Mouse (Mus musculus) liver, embryonic 14.5 days (tissue): ENCODE measurements at regions not wholly inside any gene's neighbourhood (a gene's known extent, or its start where the extent isn't known, plus 50 kb on each side); places are given as distances from the start of the nearest gene placed in this dataset.

ENCODE experiments used
- CTCF ChIP-seq: IDR thresholded peaks from 2 replicates; pipeline ENCODE4 v1.5.1; 2016; ENCODE audit warnings: antibody characterized with exemption, low read depth, control low read depth
- EP300 ChIP-seq: IDR thresholded peaks from 2 replicates; pipeline ENCODE4 v1.6.1; 2016; ENCODE audit warnings: antibody characterized with exemption, low read depth

DNA sequence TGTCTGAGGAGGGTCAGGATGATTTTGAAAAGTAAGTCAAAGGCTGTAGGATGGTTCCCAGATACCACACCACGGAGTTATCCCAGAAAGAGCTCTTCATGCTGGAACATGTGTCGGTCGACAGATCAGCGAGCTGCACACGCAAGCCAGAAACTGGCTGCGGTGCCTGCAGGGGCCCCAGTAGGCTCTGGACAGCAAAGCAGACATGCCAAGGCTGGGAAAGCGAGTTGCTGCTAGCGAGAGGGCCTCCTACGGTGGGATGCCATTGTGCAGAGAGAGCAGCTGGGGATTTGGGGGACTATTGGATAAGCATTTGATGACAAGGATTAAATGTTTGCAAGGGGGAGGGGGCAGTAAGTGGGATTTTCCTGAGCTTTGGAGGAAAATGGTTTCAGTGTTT lies 145.4 kb upstream of the Cops8 start:
- no peak for TF ChIP-seq CTCF
- TF ChIP-seq EP300, result no peak
